Mouse (Mus musculus) kidney, postnatal 0 days (tissue): ENCODE results near the gene Cpt1b. TPM values are rescaled to one million over a fixed set of nuclear protein-coding genes. Genes with fewer than 3 reads are reported as not detected.
A peak's percentile ranks its signal among the peaks of the same experiment; 100 is the strongest.

Source experiments
- ATAC-seq: fragments of 200-750 bp; cut with Nextera tagmentation; replicated peaks from 2 replicates; pipeline ENCODE4 v1.8.0; 2017; ENCODE audit warnings: low read depth, moderate number of reproducible peaks, moderate TSS enrichment, moderate library complexity; ENCODE audit not compliant: low FRiP score
- DNase-seq: peaks from one replicate; pipeline ENCODE4 v3.0.0-alpha.2; 2016; ENCODE audit warnings: low spot score
- H3K27ac ChIP-seq: fragments of 300-500 bp; sonication (generic); 2 replicates; pipeline ENCODE4 v1.5.1; 2014; ENCODE audit warnings: mild to moderate bottlenecking
- H3K27me3 ChIP-seq: fragments of 300-500 bp; sonication (generic); 2 replicates; pipeline ENCODE4 v1.6.1; 2014; ENCODE audit warnings: low read length, mixed read lengths; ENCODE audit not compliant: insufficient read depth
- H3K36me3 ChIP-seq: fragments of 300-500 bp; sonication (generic); 2 replicates; pipeline ENCODE4 v1.6.1; 2014; ENCODE audit warnings: low read length, mixed read lengths; ENCODE audit not compliant: insufficient read depth
- H3K4me1 ChIP-seq: fragments of 300-500 bp; sonication (generic); replicated peaks from 2 replicates; pipeline ENCODE4 v1.6.1; 2014; ENCODE audit warnings: antibody characterized with exemption, low read length, mixed read lengths; ENCODE audit not compliant: insufficient read depth
- H3K4me2 ChIP-seq: fragments of 300-500 bp; sonication (generic); 2 replicates; pipeline ENCODE4 v1.6.1; 2014; ENCODE audit warnings: mild to moderate bottlenecking, low read length, moderate library complexity, mixed read lengths
- H3K4me3 ChIP-seq: fragments of 300-500 bp; sonication (generic); replicated peaks from 2 replicates; pipeline ENCODE4 v1.5.1; 2014; ENCODE audit warnings: low read depth, low read length
- H3K9ac ChIP-seq: fragments of 300-500 bp; sonication (generic); 2 replicates; pipeline ENCODE4 v1.6.1; 2014; ENCODE audit warnings: low read depth, low read length
- H3K9me3 ChIP-seq: fragments of 300-500 bp; sonication (generic); replicated peaks from 2 replicates; pipeline ENCODE4 v1.6.1; 2016; ENCODE audit warnings: low read length, inconsistent platforms, mixed read lengths
- CTCF ChIP-seq: IDR thresholded peaks from 2 replicates; pipeline ENCODE4 v1.5.1; 2016; ENCODE audit warnings: antibody characterized with exemption, low read depth, mild to moderate bottlenecking, moderate library complexity
- whole genome bisulfite sequencing: fragments of 180-500 bp; shearing (Covaris S2); extraction: QIAGEN DNeasy Blood & Tissue Kit; methylation state at CpG from one replicate; pipeline ENCODE4 v1.1.7; 2014; 5-methylcytosine and 5-hydroxymethylcytosine counted together
- polyA plus RNA-seq: library from polyadenylated mRNA; unstranded; fragments of >200 nt; fragmentation: Nextera tagmentation; extraction: Ambion mirVana; gene quantifications from 2 replicates; pipeline ENCODE4 v1.2.1, GENCODE M21; 2015

Gene Cpt1b
- polyA plus RNA-seq = 23.7 and 26.2 TPM in 2 replicates

DNA sequence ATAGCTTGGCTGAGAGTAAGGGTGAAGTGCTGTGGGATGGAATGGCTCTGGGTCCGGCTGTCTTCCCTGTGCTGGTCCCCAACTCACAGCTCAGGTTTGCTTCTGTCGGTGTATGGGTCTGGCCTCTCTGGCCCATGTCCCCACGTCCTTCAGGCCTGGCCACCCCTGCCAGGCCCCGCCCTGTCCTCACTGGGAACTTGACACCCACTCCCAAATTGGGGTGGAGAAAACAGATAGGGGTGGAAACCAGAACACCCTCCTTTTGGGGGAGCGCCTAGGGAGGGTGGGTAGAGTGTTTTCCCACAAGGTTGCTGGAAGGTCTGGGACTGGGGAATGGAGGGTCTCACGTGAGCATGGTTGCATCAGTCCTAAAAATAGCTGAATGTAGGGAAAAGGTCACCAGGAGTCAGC lies at the start of gene Cpt1b:
Cpt1b (minus strand) TSS at position 153 of the 411 bp plus-strand sequence.
- DNase-seq = peak; percentile 27
- H3K4me2 ChIP-seq = peak within 1 kb of the TSS; percentile 34; the same call in 1 of the 2 replicates

GRCm38 (mm10) chr15:89475293-89475600 lies 49.6 kb upstream of the Cpt1b start:
- TF ChIP-seq CTCF = no peak
- H3K9ac ChIP-seq = peak overlapping the region; percentile 64; the same call in 1 of the 2 replicates
- H3K4me1 ChIP-seq = no peaks in the 10 kb centered on the region
- H3K27me3 ChIP-seq = no peaks in the 10 kb centered on the region
- peak overlapping the region; percentile 73 for H3K4me2 ChIP-seq
- DNase-seq (no peak), ATAC-seq (no peak)
- WGBS = 90% methylated on average over 7 of the region's 7 CpGs
- H3K27ac ChIP-seq = no peak overlapping the region
- H3K4me3 ChIP-seq = no peak overlapping the region; the same call in 1 of the 2 replicates
- H3K9me3 ChIP-seq = no peaks in the 10 kb centered on the region
- no peaks in the 10 kb centered on the region for H3K36me3 ChIP-seq

More for the DNA sequence above, at the start of gene Cpt1b:
- H3K27ac ChIP-seq = peak within 1 kb of the TSS; percentile 62; the same call in 1 of the 2 replicates
- H3K4me3 ChIP-seq = no peak within 1 kb of the TSS
- ATAC-seq = 0 out of 2 replicates have a peak, but pooled peaks have one; percentile 18
- H3K36me3 ChIP-seq = peaks cover 9% of the 10 kb centered on the region; the same call in 1 of the 2 replicates
- no peak for TF ChIP-seq CTCF
- H3K9ac ChIP-seq = 0 out of 2 replicates have a peak within 1 kb of the TSS, but pooled peaks have one; percentile 32
- WGBS = 30% methylated on average over 6 of the region's 6 CpGs
- H3K27me3 ChIP-seq = no peaks in the 10 kb centered on the region
- no peaks in the 10 kb centered on the region for H3K9me3 ChIP-seq
- H3K4me1 ChIP-seq = peaks cover 18% of the 10 kb centered on the region; the same call in 1 of the 2 replicates

GRCm38 (mm10) chr15:89474596-89475292 lies 49.1 kb upstream of the Cpt1b start:
- no peak overlapping the region for H3K4me3 ChIP-seq
- DNase-seq = no peak
- no peaks in the 10 kb centered on the region for H3K36me3 ChIP-seq
- no peak overlapping the region for H3K4me2 ChIP-seq
- H3K27ac ChIP-seq = no peak overlapping the region
- WGBS = 92% methylated on average over 19 of the region's 19 CpGs
- H3K9ac ChIP-seq = no peak overlapping the region
- H3K27me3 ChIP-seq = no peaks in the 10 kb centered on the region
- no peaks in the 10 kb centered on the region for H3K4me1 ChIP-seq
- no peak for TF ChIP-seq CTCF
- H3K9me3 ChIP-seq = no peaks in the 10 kb centered on the region
- no peak for ATAC-seq

- Histone ChIP-seq H3K4me3 (no peak overlapping the region), H3K4me1 (no peaks in the 10 kb centered on the region), H3K36me3 (no peaks in the 10 kb centered on the region), H3K4me2 (no peak overlapping the region), H3K27me3 (no peaks in the 10 kb centered on the region), H3K27ac (no peak overlapping the region), H3K9me3 (no peaks in the 10 kb centered on the region), H3K9ac (no peak overlapping the region)
- no peak for ATAC-seq
- DNase-seq = no peak
- 95% methylated on average over 8 of the region's 8 CpGs for WGBS
- no peak for TF ChIP-seq CTCF
Observed at GRCm38 (mm10) chr15:89473921-89474320, 48.3 kb upstream of the Cpt1b start.

- DNase-seq (no peak), ATAC-seq (no peak)
- no peak for TF ChIP-seq CTCF
- Histone ChIP-seq H3K27ac (no peak overlapping the region), H3K27me3 (no peaks in the 10 kb centered on the region), H3K4me1 (no peaks in the 10 kb centered on the region), H3K9ac (no peak overlapping the region), H3K4me2 (no peak overlapping the region), H3K4me3 (no peak overlapping the region), H3K9me3 (no peaks in the 10 kb centered on the region), H3K36me3 (no peaks in the 10 kb centered on the region)
- 80% methylated on average over 9 of the region's 9 CpGs for WGBS
Observed at GRCm38 (mm10) chr15:89473370-89473769, 47.7 kb upstream of the Cpt1b start.

DNA sequence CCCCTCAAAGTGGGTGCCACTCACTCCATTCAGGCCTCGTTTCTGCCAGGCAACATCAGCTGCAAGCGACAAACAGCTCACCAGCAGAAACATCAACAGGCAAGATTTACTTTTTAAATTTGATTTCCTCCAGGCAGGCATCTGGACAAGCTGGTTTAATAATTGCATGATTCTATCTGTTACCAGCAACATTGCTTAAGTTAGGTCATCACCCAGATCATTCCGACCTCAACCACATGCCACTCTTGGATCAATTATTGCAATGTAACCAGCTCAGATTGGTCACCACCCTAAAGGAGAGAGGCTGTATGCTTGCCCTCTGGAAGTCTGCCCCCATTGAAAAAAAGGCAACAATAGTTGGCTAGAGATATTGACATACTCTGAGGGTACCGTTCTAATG lies 45.8 kb upstream of the Cpt1b start:
- Histone ChIP-seq H3K36me3 (no peaks in the 10 kb centered on the region), H3K4me3 (no peak overlapping the region), H3K4me1 (no peaks in the 10 kb centered on the region), H3K4me2 (no peak overlapping the region), H3K9ac (no peak overlapping the region), H3K27ac (no peak overlapping the region), H3K27me3 (no peaks in the 10 kb centered on the region), H3K9me3 (no peaks in the 10 kb centered on the region)
- ATAC-seq (no peak), DNase-seq (no peak)
- WGBS = 90% methylated on average over 4 of the region's 4 CpGs
- no peak for TF ChIP-seq CTCF

DNA sequence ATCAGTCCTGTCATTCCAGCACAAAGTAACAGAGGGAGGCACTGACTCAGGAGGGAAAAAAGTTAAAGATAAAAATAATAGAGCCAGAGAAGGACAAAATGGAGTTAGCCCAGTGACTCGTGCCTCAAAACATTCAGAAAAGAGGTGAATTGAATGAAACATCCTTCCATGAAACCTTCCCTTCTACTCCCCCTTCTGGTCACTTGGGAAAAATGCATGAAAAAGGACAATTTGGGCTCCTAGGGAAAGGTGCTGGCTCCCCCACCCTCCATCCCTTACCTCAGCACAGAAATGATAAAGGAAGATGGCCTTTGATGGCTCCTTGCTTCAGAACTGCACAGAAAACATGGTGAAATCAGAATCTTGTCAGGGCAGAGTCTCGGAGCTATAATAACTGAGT lies 42.9 kb upstream of the Cpt1b start:
- no peaks in the 10 kb centered on the region for H3K9me3 ChIP-seq
- no peak for ATAC-seq
- 42% methylated on average over 2 of the region's 2 CpGs for WGBS
- no peak overlapping the region for H3K27ac ChIP-seq
- no peaks in the 10 kb centered on the region for H3K36me3 ChIP-seq
- H3K4me3 ChIP-seq = no peak overlapping the region
- no peaks in the 10 kb centered on the region for H3K4me1 ChIP-seq
- H3K27me3 ChIP-seq = no peaks in the 10 kb centered on the region
- TF ChIP-seq CTCF = peak; percentile 78
- DNase-seq = peak; percentile 68
- no peak overlapping the region for H3K9ac ChIP-seq
- no peak overlapping the region for H3K4me2 ChIP-seq
